ENCODE assay signal across 20 mouse cellular contexts in genomic region chr15:77915287-77915686, GRCm38 (mm10).
"Had no signal": no experiment of that assay in that cellular context is flagged by ENCODE, and none has a peak within 500 bp of the region (broad histone marks: within the 10 kb centered on the region; RNA-seq: fewer than 3 reads in every experiment).

No protein-coding gene starts in this region.

- DNase-seq: liver, postnatal 0 days; lung, adult 2 months; lung, postnatal 14 days; midbrain, embryonic 14.5 days; retina, postnatal 1 day; right cerebral cortex, adult 18-20 months; right cerebral cortex, postnatal 25 days; right cerebral cortex, postnatal 4 days; spleen, adult 18-20 months; thymus, adult 18-20 months; thymus, postnatal 14 days; thymus, postnatal 36 days had no signal

- H3K27me3 ChIP-seq: lung, embryonic 15.5 days; megakaryocyte, embryonic 14.5 days; midbrain, embryonic 12.5 days; neural tube, embryonic 12.5 days had no signal

- H3K9ac ChIP-seq: liver, postnatal 0 days; lung, embryonic 15.5 days; midbrain, embryonic 12.5 days; neural tube, embryonic 12.5 days had no signal

- H3K4me1 ChIP-seq: midbrain, embryonic 12.5 days; neural tube, embryonic 12.5 days had no signal

- H3K27ac ChIP-seq: lung, embryonic 15.5 days; macrophage; midbrain, embryonic 12.5 days; neural tube, embryonic 12.5 days had no signal

- H3K4me2 ChIP-seq: lung, embryonic 15.5 days; midbrain, embryonic 12.5 days; neural tube, embryonic 12.5 days had no signal

- H3K9me3 ChIP-seq: lung, embryonic 15.5 days; megakaryocyte, embryonic 14.5 days; midbrain, embryonic 12.5 days; neural tube, embryonic 12.5 days had no signal

- H3K4me3 ChIP-seq: lung, embryonic 15.5 days; megakaryocyte, embryonic 14.5 days; midbrain, embryonic 12.5 days; myocyte; neural tube, embryonic 12.5 days had no signal

- ATAC-seq: liver, postnatal 0 days; lung, postnatal 0 days; midbrain, embryonic 16.5 days had no signal
